Mouse (Mus musculus): ENCODE results near the gene Cyth3.

DNA sequence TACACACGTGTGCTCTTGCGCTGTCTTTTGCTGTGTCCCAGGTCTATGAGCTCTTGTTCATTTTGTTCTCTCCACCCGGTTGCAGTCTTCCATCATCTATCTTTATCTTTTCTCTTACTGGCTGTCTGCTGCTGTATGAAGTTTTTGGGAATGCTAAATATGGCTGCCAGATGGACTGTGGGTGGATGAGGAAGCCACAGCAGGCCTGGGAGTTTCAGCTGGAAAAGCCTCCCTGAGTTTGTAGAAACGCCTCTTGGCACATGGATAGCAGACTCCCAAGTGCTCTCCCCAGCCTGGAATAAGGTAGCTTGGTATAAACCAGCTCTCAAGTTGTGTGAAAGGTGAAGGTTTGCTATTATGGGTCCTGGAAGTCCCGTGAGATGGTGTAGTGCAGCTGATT lies 68.7 kb downstream of the Cyth3 start:
- TF ChIP-seq CTCF (IDR thresholded peaks at IDR 0.05; ENCODE audit: low read depth, low read length) (no peak), POLR2A (IDR thresholded peaks at IDR 0.05; ENCODE audit: borderline replicate concordance, low read depth, low read length) (no peak)
